Mouse (Mus musculus) heart, postnatal 0 days (tissue): ENCODE measurements around the gene Platr17.

Experiments used
- CTCF ChIP-seq: IDR thresholded peaks from 2 replicates; pipeline ENCODE4 v1.5.1; 2016; ENCODE audit warnings: antibody characterized with exemption, control low read depth, low read depth
- EP300 ChIP-seq: IDR thresholded peaks from 2 replicates; pipeline ENCODE4 v1.6.1; 2016; ENCODE audit warnings: antibody characterized with exemption, low read depth

DNA sequence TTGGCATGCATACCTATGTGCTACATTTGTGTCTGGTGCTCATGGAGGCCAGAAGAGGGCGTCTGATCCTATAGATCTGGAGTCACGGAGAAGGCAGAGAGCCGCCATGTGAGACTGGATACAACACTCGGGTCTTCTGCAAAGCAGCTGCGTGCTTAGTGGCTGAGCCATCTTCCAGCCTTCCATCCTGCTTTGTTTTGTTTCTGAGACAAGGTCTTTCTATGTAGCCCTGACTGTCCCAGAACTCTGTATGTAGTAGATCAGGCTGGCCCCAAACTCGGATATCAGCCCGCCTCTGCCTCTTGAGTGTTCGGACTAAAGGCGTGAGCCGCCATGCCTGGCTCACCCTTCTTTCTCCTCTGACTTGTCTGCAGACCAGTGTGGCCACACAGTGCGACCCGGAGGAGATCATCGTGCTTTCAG, 10.0 kb downstream of the Platr17 start:
- TF ChIP-seq CTCF (0 out of 2 replicates have a peak, but pooled peaks have one; percentile 10), EP300 (no peak)
